Mouse (Mus musculus) cerebellum, adult (tissue): Measurements from ENCODE around the gene Gm20388.

Experiments used
- ATAC-seq: cut with Nextera tagmentation; 2 replicates; pipeline ENCODE4 v1.9.2; 2017; ENCODE audit warnings: mild to moderate bottlenecking, moderate library complexity, mixed read lengths; ENCODE audit not compliant: insufficient number of reproducible peaks, low FRiP score, low TSS enrichment

Gene Gm20388

GRCm38 (mm10) chr8:122227345-122227744 lies 2316.7 kb downstream of the Gm20388 start:
- ATAC-seq, result no peak

DNA sequence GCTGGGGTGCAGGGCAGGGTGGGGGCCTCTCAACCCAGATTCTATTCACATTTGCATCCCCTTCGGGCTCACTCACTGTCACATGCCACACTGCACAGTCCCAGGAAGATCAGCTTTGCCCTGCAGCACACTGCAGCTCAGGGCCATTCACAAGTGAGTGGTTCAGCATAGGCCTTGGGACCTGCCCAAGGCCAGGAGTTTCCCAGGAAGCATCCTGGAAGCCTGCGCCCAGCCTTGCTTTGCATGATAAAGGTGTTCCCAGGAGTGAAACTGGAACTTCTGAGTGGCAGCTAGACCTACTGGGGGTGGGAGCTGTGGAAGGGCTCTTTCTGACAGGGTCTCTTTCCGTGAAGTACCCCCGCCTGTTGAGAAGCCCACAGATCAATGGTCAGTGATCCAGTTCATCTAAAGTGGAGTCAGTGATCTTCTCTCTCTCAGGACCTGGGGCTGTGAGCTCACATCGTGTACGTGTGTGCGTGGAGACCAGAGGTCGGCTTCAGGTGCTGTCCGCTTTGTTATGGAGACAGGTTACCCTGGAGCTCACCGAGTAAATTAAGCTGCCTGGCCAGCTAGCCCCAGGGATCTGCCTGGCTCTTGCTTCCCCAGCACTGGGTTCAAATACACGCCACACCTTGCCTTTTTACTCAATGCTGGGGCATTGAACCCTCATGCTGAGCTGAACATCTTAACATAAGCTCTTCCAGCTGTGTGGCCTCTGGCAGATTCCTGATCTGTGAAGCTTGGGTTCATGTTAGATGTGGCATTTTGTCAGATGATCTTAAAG lies 2318.3 kb downstream of the Gm20388 start:
- no peak for ATAC-seq

DNA sequence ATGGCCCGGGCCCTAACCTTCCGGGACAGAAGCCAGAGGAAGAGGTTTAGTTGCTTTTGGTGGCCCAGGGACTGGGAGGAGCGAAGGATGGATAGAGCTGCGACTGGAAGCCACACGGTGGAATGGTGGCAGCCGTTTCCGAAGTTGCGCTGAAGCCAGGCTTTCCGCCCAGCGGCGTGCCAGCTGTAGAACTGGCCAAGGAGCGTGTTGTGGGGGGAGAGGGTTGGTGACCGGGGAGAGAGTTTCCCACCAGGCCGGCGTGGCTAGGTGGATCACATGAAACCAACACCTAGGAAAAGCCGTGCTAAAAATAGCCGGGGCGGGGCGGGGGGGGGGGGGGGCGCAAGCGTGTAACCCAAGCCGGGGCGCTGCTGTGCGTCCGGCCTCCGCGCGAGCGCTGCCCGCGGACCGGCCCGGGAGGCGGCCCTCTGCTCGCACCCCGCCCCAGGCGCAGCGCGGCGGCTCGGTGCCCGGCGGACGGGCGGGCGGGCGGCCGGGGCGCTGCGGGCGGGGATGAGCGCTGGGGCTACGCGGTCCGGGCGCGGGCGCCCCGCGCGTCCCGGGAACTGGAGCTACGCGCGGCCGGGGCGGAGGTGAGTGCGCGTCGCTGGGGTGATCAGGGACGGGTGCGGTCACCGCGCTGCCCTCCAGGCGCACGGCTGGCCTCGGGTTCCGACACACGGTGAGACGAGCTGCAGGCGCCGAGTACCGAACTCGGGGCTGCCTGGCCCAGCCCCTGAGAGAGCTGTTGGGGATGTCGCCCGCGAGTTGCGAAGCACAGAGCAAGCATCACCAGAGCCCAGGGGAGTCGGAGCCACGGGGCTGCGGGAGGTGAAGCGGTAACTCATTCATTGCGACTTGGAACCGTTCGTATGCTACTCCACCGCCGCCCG lies 2319.4 kb downstream of the Gm20388 start:
- no peak for ATAC-seq

DNA sequence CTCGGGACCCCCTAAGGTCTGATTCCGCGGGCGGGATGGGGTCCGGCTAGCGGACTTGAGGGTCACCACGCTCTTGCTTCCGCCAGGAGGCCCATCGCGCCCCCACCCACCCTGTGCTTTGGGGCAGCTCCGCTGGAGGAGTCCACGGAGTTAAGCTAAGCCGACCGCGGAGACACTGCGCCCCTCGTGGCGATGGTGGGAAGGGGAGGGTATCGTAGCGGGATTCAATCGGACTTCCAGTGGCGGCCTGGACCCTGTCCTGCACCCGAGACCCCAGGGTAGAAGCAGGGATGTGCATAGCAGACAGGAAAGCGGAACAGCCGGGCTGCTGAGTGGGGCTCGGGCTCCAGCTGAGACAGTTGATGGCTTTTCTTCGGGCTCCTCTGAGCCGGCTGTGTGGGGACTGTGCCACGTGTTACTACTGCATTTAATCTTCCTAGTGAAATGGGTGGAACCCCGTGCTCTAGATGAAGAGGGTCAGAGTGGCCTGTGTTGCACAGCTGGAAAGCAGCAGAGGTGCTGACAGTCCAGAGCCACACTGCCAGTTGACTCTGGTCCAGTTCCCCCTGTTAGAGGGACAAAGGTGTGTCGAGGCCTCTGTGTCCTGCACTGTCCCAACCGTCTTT lies 2320.2 kb downstream of the Gm20388 start:
- ATAC-seq, result peak; percentile 47; the same call in 1 of the 2 replicates

- no peak for ATAC-seq
Observed at GRCm38 (mm10) chr8:122234055-122234454, 2323.4 kb downstream of the Gm20388 start.

- no peak for ATAC-seq
Observed at GRCm38 (mm10) chr8:122236521-122236920, 2325.9 kb downstream of the Gm20388 start.

GRCm38 (mm10) chr8:122238225-122238624 lies 2327.6 kb downstream of the Gm20388 start:
- no peak for ATAC-seq

GRCm38 (mm10) chr8:122238731-122239130 lies 2328.1 kb downstream of the Gm20388 start:
- ATAC-seq, result no peak

DNA sequence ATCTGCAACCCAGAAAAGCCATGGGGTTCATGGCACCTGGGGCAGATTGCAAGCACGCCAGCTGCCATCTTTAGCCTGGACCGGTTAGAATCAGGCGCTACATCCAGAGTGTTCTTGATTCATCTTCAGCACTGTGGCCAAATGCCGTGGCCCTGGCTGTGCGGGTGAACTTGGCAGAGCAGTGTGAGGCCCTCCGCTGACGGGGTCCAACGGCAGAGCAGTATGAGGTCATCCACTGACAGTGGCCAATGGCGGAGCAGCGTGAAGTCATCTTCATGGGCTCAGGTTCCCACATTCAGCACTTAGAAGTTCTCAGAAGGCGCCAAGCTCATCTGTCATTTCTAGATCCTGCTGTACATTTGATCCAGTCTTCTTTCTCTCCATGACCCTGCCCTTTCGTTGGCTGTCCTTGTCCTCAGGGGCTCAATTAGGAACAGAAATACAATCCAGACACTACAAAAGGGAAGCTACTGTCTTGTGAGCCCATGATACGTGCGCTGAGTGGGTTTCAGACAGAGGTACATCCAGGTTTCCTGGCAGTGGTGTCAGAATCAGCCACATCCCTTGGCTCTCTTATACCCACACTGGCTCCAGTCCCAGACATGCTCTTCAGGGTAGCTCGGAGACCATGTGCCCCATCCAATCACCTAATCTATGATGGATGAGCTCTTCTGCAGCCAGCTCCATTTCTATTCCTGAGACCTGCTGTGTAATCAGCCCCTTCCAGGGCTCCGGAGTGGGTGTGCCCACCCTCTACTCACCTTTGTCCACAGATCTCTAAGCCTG lies 2329.8 kb downstream of the Gm20388 start:
- ATAC-seq, result no peak

GRCm38 (mm10) chr8:122243310-122243709 lies 2332.7 kb downstream of the Gm20388 start:
- ATAC-seq, result no peak

GRCm38 (mm10) chr8:122245161-122245560 lies 2334.5 kb downstream of the Gm20388 start:
- no peak for ATAC-seq

DNA sequence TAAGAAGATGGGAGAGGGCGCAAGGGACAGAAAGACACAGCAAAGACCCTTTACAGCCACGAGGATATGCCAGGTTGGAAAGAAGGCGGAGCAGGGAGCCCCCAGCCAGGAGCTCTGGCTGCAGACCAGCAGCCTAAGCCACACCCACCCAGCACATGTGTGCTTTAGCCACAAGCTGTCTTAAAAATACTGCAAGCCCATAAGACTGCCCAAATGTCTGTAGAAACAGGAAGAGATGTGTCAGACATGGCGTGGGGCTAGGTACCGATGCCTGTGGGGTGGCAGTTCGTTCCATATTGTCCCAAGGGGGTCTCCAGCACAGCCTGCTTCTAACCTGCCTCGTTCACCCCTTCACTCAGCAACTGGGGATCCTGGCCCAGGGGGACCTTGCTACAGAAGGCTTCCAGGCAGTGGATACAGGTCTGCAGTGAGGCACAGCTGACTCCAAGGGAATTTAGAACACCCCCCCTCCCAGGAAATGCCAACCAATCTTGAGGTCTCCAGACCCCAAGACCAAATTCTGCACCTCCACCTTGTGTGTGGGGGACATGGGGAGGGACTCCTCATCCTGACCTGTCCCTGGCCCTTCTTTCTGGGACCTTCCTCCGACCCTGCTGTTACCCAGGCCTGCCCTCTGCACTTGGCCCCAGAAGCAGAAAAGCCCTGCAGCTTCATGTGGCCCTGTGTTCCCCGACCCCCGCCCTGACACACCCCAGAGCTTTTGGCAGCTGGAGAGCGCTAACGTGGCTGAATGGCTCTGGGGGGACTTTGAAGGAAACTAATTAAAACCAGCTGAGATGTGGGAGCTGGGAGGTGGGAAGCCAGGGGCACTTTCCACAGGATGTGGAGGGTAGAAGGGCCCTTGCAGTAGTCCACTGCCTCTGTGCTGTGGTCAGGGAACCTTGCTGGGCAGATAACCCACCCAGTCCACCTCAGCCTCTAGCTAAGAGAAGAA lies 2335.9 kb downstream of the Gm20388 start:
- no peak for ATAC-seq

DNA sequence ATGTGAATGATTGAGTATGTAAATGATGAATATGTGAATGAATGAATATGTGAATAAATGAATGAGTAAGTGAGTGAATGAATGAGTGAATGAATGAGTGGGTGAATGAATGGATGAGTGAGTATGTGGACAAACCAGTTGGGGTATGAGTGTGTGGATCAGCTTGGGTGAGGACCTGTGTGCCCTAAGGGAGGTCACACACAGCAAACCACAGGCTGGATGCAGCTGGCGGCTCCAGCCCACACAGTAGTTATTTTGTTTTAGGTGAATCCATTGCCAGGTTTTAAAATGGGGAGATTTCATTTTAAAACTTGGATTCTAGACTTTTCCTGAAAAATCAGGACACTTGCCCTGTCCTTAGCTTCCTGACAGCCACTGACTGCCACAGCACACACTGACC lies 2341.1 kb downstream of the Gm20388 start:
- ATAC-seq, result no peak

DNA sequence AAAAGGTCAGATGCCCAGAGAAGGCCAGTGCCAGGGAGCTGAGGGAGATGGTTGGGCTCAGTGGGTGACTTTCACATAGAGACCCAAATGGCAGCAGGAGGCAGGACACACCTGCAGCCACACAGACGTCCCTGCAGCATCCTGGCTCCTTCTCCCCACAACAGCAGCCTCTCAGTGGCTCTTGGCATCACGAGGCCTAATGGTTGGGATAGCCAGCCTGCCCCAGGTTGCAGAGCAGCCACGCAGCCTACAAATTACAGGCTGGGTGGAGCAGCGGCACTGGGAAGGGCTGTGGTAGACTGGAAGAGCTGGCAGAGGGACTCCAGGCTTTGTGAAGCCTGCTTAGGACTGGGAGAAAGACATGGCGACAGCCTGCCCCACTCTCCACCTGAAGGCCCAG lies 2341.7 kb downstream of the Gm20388 start:
- no peak for ATAC-seq

GRCm38 (mm10) chr8:122259351-122259750 lies 2348.7 kb downstream of the Gm20388 start:
- no peak for ATAC-seq

- no peak for ATAC-seq
Observed at GRCm38 (mm10) chr8:122260755-122261154, 2350.1 kb downstream of the Gm20388 start.

GRCm38 (mm10) chr8:122262835-122263234 lies 2352.2 kb downstream of the Gm20388 start:
- no peak for ATAC-seq

GRCm38 (mm10) chr8:122264243-122264642 lies 2353.6 kb downstream of the Gm20388 start:
- ATAC-seq, result 0 out of 2 replicates have a peak, but pooled peaks have one; percentile 27

- no peak for ATAC-seq
Observed at GRCm38 (mm10) chr8:122265522-122265921, 2354.9 kb downstream of the Gm20388 start.
